Mouse (Mus musculus) bone marrow, adult 2 months (tissue): ENCODE results near the gene Furin.

ENCODE experiments used
- CTCF ChIP-seq: fragments of 200-500 bp; IDR thresholded peaks from 2 replicates; pipeline ENCODE4 v1.5.1; 2011; ENCODE audit warnings: low read length, control low read depth; ENCODE audit not compliant: control insufficient read depth, insufficient read depth
- POLR2A ChIP-seq: fragments of 200-500 bp; IDR thresholded peaks from 2 replicates; pipeline ENCODE4 v1.6.1; 2011; ENCODE audit warnings: low read depth, mild to moderate bottlenecking, control low read depth, low read length, borderline replicate concordance; ENCODE audit not compliant: control insufficient read depth

- TF ChIP-seq CTCF (no peak), POLR2A (no peak)
Observed at GRCm38 (mm10) chr7:80369461-80369860, 35.8 kb downstream of the Furin start.
